Mouse (Mus musculus): Measurements from ENCODE around the gene Bicc1.

GRCm38 (mm10) chr10:70926126-70926525, 233.4 kb downstream of the Bicc1 start:
- TF ChIP-seq CHD2 (IDR thresholded peaks at IDR 0.05; ENCODE audit: low read depth, low read length) (no peak), ZC3H11A (IDR thresholded peaks at IDR 0.05; ENCODE audit: borderline replicate concordance, low read depth, low read length) (no peak), HCFC1 (IDR thresholded peaks at IDR 0.05; ENCODE audit: borderline replicate concordance, insufficient read depth, low read length) (no peak), MAFK (IDR thresholded peaks at IDR 0.05; ENCODE audit: insufficient read depth, low read depth, low read length) (no peak)

Measured in ES-E14 (cell line).